12 mouse cellular contexts compared by ENCODE assay signal in genomic region chr10:50895881-50896766, GRCm38 (mm10). TPM values are rescaled to one million over a fixed set of nuclear protein-coding genes. Genes with fewer than 3 reads are reported as not detected.
DNase-seq lines count a peak whose midpoint lies in the region; ATAC-seq and TF ChIP-seq lines count a peak whose summit lies in the region.
"Had no signal": no experiment of that assay in that cellular context is flagged by ENCODE, and none has a peak within 500 bp of the region (broad histone marks: within the 10 kb centered on the region; RNA-seq: fewer than 3 reads in every experiment).

No protein-coding gene starts in this region.

- peak; percentile 59 for DNase-seq in hindbrain, embryonic 14.5 days (ENCODE audit: low spot score)
- peak; percentile 17 to 37 for DNase-seq in B cell, adult 2 months
- peak; percentile 49 for DNase-seq in embryonic facial prominence, embryonic 11.5 days (ENCODE audit: low spot score)
- DNase-seq in limb, embryonic 14.5 days (ENCODE audit: low spot score), result no peak
- DNase-seq in layer of hippocampus, adult 2 months (ENCODE audit: low spot score in 2 of 2), result no peak
- no peak for DNase-seq in frontal cortex, adult 2 months (ENCODE audit: extremely low spot score in 1 of 2, low spot score in 1 of 2)
- DNase-seq in layer of hippocampus, adult 9-11 months, result no peak
- DNase-seq: lung, postnatal 36 days had no signal

- 5% methylated on average over 21 of the region's 21 CpGs for WGBS in hindbrain, embryonic 14.5 days
- 4% methylated on average over 21 of the region's 21 CpGs for WGBS in hindbrain, embryonic 12.5 days
- WGBS in embryonic facial prominence, embryonic 11.5 days, result 6% methylated on average over 21 of the region's 21 CpGs
- WGBS in limb, embryonic 14.5 days, result 7% methylated on average over 21 of the region's 21 CpGs

- no peak overlapping the region for H3K9ac ChIP-seq in hindbrain, embryonic 14.5 days
- H3K9ac ChIP-seq in hindbrain, embryonic 12.5 days, result no peak overlapping the region
- H3K9ac ChIP-seq in embryonic facial prominence, embryonic 11.5 days (replicated peaks; ENCODE audit: low read length), result no peak overlapping the region
- no peak overlapping the region for H3K9ac ChIP-seq in limb, embryonic 14.5 days (ENCODE audit: low read depth, low read length, severe bottlenecking)
- H3K9ac ChIP-seq: intestine, embryonic 15.5 days had no signal

- no peak for TF ChIP-seq POLR2A in limb, embryonic 14.5 days (IDR thresholded peaks at IDR 0.05; ENCODE audit: borderline replicate concordance, extremely low read depth, insufficient read depth, insufficient read length)

- H3K36me3 ChIP-seq in hindbrain, embryonic 14.5 days (replicated peaks; ENCODE audit: control insufficient read depth, insufficient read depth), result no peaks in the 10 kb centered on the region
- no peaks in the 10 kb centered on the region for H3K36me3 ChIP-seq in hindbrain, embryonic 12.5 days
- H3K36me3 ChIP-seq in embryonic facial prominence, embryonic 11.5 days (replicated peaks; ENCODE audit: control insufficient read depth, insufficient read depth, low read depth, low read length), result no peaks in the 10 kb centered on the region
- no peaks in the 10 kb centered on the region for H3K36me3 ChIP-seq in limb, embryonic 14.5 days (ENCODE audit: control insufficient read depth, insufficient read depth, low read length)
- H3K36me3 ChIP-seq: intestine, embryonic 15.5 days had no signal

- peaks cover 10% of the 10 kb centered on the region; the same call in 1 of the 2 replicates for H3K4me1 ChIP-seq in hindbrain, embryonic 14.5 days (replicated peaks; ENCODE audit: control insufficient read depth, insufficient read depth, low read length)
- H3K4me1 ChIP-seq in hindbrain, embryonic 12.5 days, result peaks cover 17% of the 10 kb centered on the region
- H3K4me1 ChIP-seq in embryonic facial prominence, embryonic 11.5 days (ENCODE audit: control insufficient read depth, insufficient read depth, low read length), result peaks cover 2% of the 10 kb centered on the region; the same call in 1 of the 2 replicates
- peaks cover 6% of the 10 kb centered on the region; the same call in 1 of the 2 replicates for H3K4me1 ChIP-seq in limb, embryonic 14.5 days (ENCODE audit: control insufficient read depth, insufficient read depth, low read length)

- H3K27me3 ChIP-seq in hindbrain, embryonic 14.5 days (ENCODE audit: control insufficient read depth, insufficient read depth, low read length), result peaks cover 99% of the 10 kb centered on the region
- peaks cover 83% of the 10 kb centered on the region for H3K27me3 ChIP-seq in hindbrain, embryonic 12.5 days
- peaks cover 44% of the 10 kb centered on the region for H3K27me3 ChIP-seq in embryonic facial prominence, embryonic 11.5 days (ENCODE audit: control insufficient read depth, insufficient read depth, low read length)
- H3K27me3 ChIP-seq in limb, embryonic 14.5 days (ENCODE audit: control insufficient read depth, insufficient read depth, low read length), result peaks cover 94% of the 10 kb centered on the region

- no peak for TF ChIP-seq CTCF in layer of hippocampus, adult 2 months (conservative IDR thresholded peaks at IDR 0.05)

- H3K4me2 ChIP-seq in hindbrain, embryonic 14.5 days (replicated peaks), result no peak overlapping the region
- H3K4me2 ChIP-seq in hindbrain, embryonic 12.5 days (replicated peaks), result no peak overlapping the region
- no peak overlapping the region for H3K4me2 ChIP-seq in embryonic facial prominence, embryonic 11.5 days (ENCODE audit: low read depth, low read length)
- peak overlapping the region; percentile 15; the same call in 1 of the 2 replicates for H3K4me2 ChIP-seq in limb, embryonic 14.5 days (replicated peaks; ENCODE audit: low read depth, low read length, severe bottlenecking)

- H3K9me3 ChIP-seq in hindbrain, embryonic 14.5 days (ENCODE audit: control insufficient read depth, low read length), result no peaks in the 10 kb centered on the region
- no peaks in the 10 kb centered on the region for H3K9me3 ChIP-seq in hindbrain, embryonic 12.5 days (replicated peaks)
- no peaks in the 10 kb centered on the region for H3K9me3 ChIP-seq in embryonic facial prominence, embryonic 11.5 days (replicated peaks; ENCODE audit: control insufficient read depth, low read length)
- no peaks in the 10 kb centered on the region for H3K9me3 ChIP-seq in limb, embryonic 14.5 days (ENCODE audit: control insufficient read depth, low read length)
- H3K9me3 ChIP-seq: intestine, embryonic 15.5 days had no signal

- H3K4me3 ChIP-seq in hindbrain, embryonic 14.5 days (replicated peaks; ENCODE audit: low read length), result no peak overlapping the region
- no peak overlapping the region for H3K4me3 ChIP-seq in hindbrain, embryonic 12.5 days
- no peak overlapping the region for H3K4me3 ChIP-seq in embryonic facial prominence, embryonic 11.5 days (ENCODE audit: low read depth, low read length)
- H3K4me3 ChIP-seq in limb, embryonic 14.5 days (replicated peaks; ENCODE audit: low read length), result no peak overlapping the region; the same call in 1 of the 2 replicates
- H3K4me3 ChIP-seq in layer of hippocampus, adult 2 months, result no peak overlapping the region

- ATAC-seq in hindbrain, embryonic 14.5 days (ENCODE audit: low FRiP score), result no peak
- ATAC-seq in hindbrain, embryonic 12.5 days (ENCODE audit: low FRiP score), result no peak
- ATAC-seq in embryonic facial prominence, embryonic 11.5 days (replicated peaks; ENCODE audit: insufficient number of reproducible peaks, low FRiP score, low TSS enrichment, low read depth), result no peak
- no peak for ATAC-seq in limb, embryonic 14.5 days (ENCODE audit: low FRiP score, low read depth)
- ATAC-seq: intestine, embryonic 15.5 days had no signal

- no peak overlapping the region for H3K27ac ChIP-seq in hindbrain, embryonic 14.5 days
- no peak overlapping the region for H3K27ac ChIP-seq in hindbrain, embryonic 12.5 days
- H3K27ac ChIP-seq in embryonic facial prominence, embryonic 11.5 days (replicated peaks; ENCODE audit: low read depth, low read length), result no peak overlapping the region
- no peak overlapping the region for H3K27ac ChIP-seq in limb, embryonic 14.5 days (replicated peaks; ENCODE audit: low read depth, low read length)
- no peak overlapping the region for H3K27ac ChIP-seq in layer of hippocampus, adult 2 months
- H3K27ac ChIP-seq: intestine, embryonic 15.5 days had no signal

RNA-seq across cellular contexts. Expression of gene Sim1, which starts 1.6 kb away (rescaled TPM):
- polyA plus RNA-seq in hindbrain, embryonic 14.5 days (2014; fragmentation: Nextera tagmentation; extraction: Ambion mirVana), result 0.08 and 0.59 TPM in 2 replicates
- polyA plus RNA-seq in hindbrain, embryonic 12.5 days (2016; fragmentation: Nextera tagmentation; extraction: Ambion mirVana), result 1.1 TPM in 2 replicates
- polyA plus RNA-seq in embryonic facial prominence, embryonic 11.5 days (2014; fragmentation: Nextera tagmentation; extraction: Ambion mirVana), result 0.67 and 1.8 TPM in 2 replicates
- 0.58 and 0.77 TPM in 2 replicates for polyA plus RNA-seq in limb, embryonic 14.5 days (2012; rRNA removed)
- 0.69 and 0.90 TPM in 2 replicates for polyA plus RNA-seq in limb, embryonic 14.5 days (2014; fragmentation: Nextera tagmentation; extraction: Ambion mirVana)
- not detected for total RNA-seq in layer of hippocampus, adult 2 months (2021)
- polyA plus RNA-seq in frontal cortex, adult 2 months (2012; rRNA removed), result 0.02 TPM in 1 of 2 replicates, not detected in the other
- polyA plus RNA-seq: cortical plate, adult 2 months; heart, embryonic 14.5 days; intestine, embryonic 15.5 days had no signal

Comparison
In these comparisons a context has a peak if more than half of its experiments do, and no peak if none do; other contexts are left out.
1. DNase-seq: peak in hindbrain, embryonic 14.5 days (single experiment), B cell, adult 2 months (2 of 2) and embryonic facial prominence, embryonic 11.5 days (single experiment); none in limb, embryonic 14.5 days (single experiment), layer of hippocampus, adult 2 months (0 of 2), frontal cortex, adult 2 months (0 of 2) and layer of hippocampus, adult 9-11 months (single experiment).